27 mouse cellular contexts compared by ENCODE assay signal in genomic region chr6:120468259-120468658, GRCm38 (mm10). TPM values are rescaled to one million over a fixed set of nuclear protein-coding genes. Genes with fewer than 3 reads are reported as not detected.
DNase-seq lines count a peak whose midpoint lies in the region; ATAC-seq and TF ChIP-seq lines count a peak whose summit lies in the region.
"Had no signal": no experiment of that assay in that cellular context is flagged by ENCODE, and none has a peak within 500 bp of the region (broad histone marks: within the 10 kb centered on the region; RNA-seq: fewer than 3 reads in every experiment).

No protein-coding gene starts in this region.

- H3K4me1 ChIP-seq in heart, postnatal 0 days (ENCODE audit: control insufficient read depth, insufficient read depth) = peaks cover 13% of the 10 kb centered on the region

- intact Hi-C loops in heart, postnatal 36 days (cut with DNase I) = no loop called here

- H3K9ac ChIP-seq in heart, postnatal 0 days (replicated peaks; ENCODE audit: low read depth, low read length) = no peak overlapping the region
- H3K9ac ChIP-seq: forebrain, embryonic 13.5 days; hindbrain, embryonic 14.5 days had no signal

- DNase-seq in heart, postnatal 0 days (ENCODE audit: low spot score) = peak; percentile 3
- no peak for DNase-seq in heart, postnatal 36 days
- DNase-seq in thymus, postnatal 0 days (ENCODE audit: low spot score) = peak; percentile 54
- no peak for DNase-seq in thymus, postnatal 10 days (ENCODE audit: low spot score in 2 of 2)
- DNase-seq in thymus, postnatal 25 days = peak; percentile 50
- DNase-seq in ovary, postnatal 10 days (ENCODE audit: low spot score) = no peak
- DNase-seq in kidney, postnatal 14 days = no peak
- DNase-seq: adrenal gland, adult 8-10 months; adrenal gland, postnatal 25 days; B cell, adult 2 months; cerebellum, adult 18-20 months; cerebellum, adult 9-10 months; cerebellum, postnatal 14 days; gastrocnemius, adult 2 months; gastrocnemius, postnatal 14 days; heart, adult 11 months; heart, postnatal 10 days; heart, postnatal 4 days had no signal

- H3K27me3 ChIP-seq in heart, postnatal 0 days (ENCODE audit: control insufficient read depth, insufficient read depth, low read length) = peaks cover 14% of the 10 kb centered on the region

- TF ChIP-seq CTCF in heart, postnatal 0 days (IDR thresholded peaks at IDR 0.05; ENCODE audit: low read depth) = no peak

- H3K27ac ChIP-seq in heart, postnatal 0 days (ENCODE audit: low read depth) = no peak overlapping the region
- H3K27ac ChIP-seq: forebrain, embryonic 10.5 days; forebrain, embryonic 13.5 days; gastrocnemius, adult 2 months; hindbrain, embryonic 14.5 days; hindbrain, postnatal 0 days had no signal

- no peak for ATAC-seq in heart, postnatal 0 days (ENCODE audit: insufficient read depth, low read depth)
- ATAC-seq: activated CD4-positive, CD25-positive, alpha-beta regulatory T cell, adult 4 months; forebrain, embryonic 13.5 days; forebrain, embryonic 16.5 days; hindbrain, postnatal 0 days had no signal

- H3K36me3 ChIP-seq in heart, postnatal 0 days (replicated peaks; ENCODE audit: control insufficient read depth, insufficient read depth, low read length) = no peaks in the 10 kb centered on the region
- H3K36me3 ChIP-seq: forebrain, embryonic 10.5 days had no signal

- WGBS in heart, postnatal 0 days = 88% methylated on average over 4 of the region's 4 CpGs

- no peaks in the 10 kb centered on the region for H3K9me3 ChIP-seq in heart, postnatal 0 days (replicated peaks; ENCODE audit: control insufficient read depth, low read length)
- H3K9me3 ChIP-seq: forebrain, embryonic 10.5 days; forebrain, embryonic 13.5 days had no signal

- H3K4me2 ChIP-seq in heart, postnatal 0 days (ENCODE audit: low read depth, low read length) = no peak overlapping the region
- H3K4me2 ChIP-seq: forebrain, embryonic 13.5 days; heart, embryonic 11.5 days; hindbrain, embryonic 14.5 days had no signal

- no peak overlapping the region for H3K4me3 ChIP-seq in heart, postnatal 0 days (ENCODE audit: low read depth, low read length)
- H3K4me3 ChIP-seq: forebrain, embryonic 10.5 days; forebrain, embryonic 13.5 days; gastrocnemius, adult 2 months had no signal

- TF ChIP-seq EP300 in heart, postnatal 0 days (IDR thresholded peaks at IDR 0.05; ENCODE audit: low read depth) = no peak

RNA-seq across cellular contexts. Expression of gene Il17ra, which starts 5.2 kb away (rescaled TPM):
- 3.5 and 6.5 TPM in 2 replicates for total RNA-seq in heart, postnatal 0 days (2014; rRNA removed; ENCODE audit: low replicate concordance)
- polyA plus RNA-seq in heart, postnatal 0 days (2015; fragmentation: Nextera tagmentation; extraction: Ambion mirVana) = 1.4 and 1.9 TPM in 2 replicates
- 1 to 10 TPM; 2.9 to 3.5 TPM for total RNA-seq in heart, postnatal 36 days (2021)
- polyA plus RNA-seq in thymus, postnatal 0 days (2015; fragmentation: Nextera tagmentation; extraction: Ambion mirVana) = 57.9 and 67.5 TPM in 2 replicates

RNA-seq across cellular contexts. Expression of gene Tmem121b, which starts 25.3 kb away (rescaled TPM):
- total RNA-seq in heart, postnatal 0 days (2014; rRNA removed; ENCODE audit: low replicate concordance) = not detected in 2 replicates
- not detected in 2 replicates for polyA plus RNA-seq in heart, postnatal 0 days (2015; fragmentation: Nextera tagmentation; extraction: Ambion mirVana)
- total RNA-seq in heart, postnatal 36 days (2021) = not detected
- polyA plus RNA-seq in thymus, postnatal 0 days (2015; fragmentation: Nextera tagmentation; extraction: Ambion mirVana) = 0.31 and 0.42 TPM in 2 replicates
- total RNA-seq: adrenal gland, postnatal 25 days; gastrocnemius, adult 2 months; heart, adult 8-10 months; MEL had no signal

Comparison
In these comparisons a context has a peak if more than half of its experiments do, and no peak if none do; other contexts are left out.
1. DNase-seq: peak in heart, postnatal 0 days (single experiment), thymus, postnatal 0 days (single experiment) and thymus, postnatal 25 days (single experiment); none in heart, postnatal 36 days (0 of 2), thymus, postnatal 10 days (0 of 2), ovary, postnatal 10 days (single experiment) and kidney, postnatal 14 days (single experiment).